Mouse (Mus musculus) thymus, adult 2 months (tissue): ENCODE measurements around the gene Dlgap1.

Source experiments
- CTCF ChIP-seq: fragments of 200-500 bp; IDR thresholded peaks from 2 replicates; pipeline ENCODE4 v1.5.1; 2012; ENCODE audit warnings: mild to moderate bottlenecking, control low read depth, low read length, moderate library complexity, borderline replicate concordance; ENCODE audit not compliant: control insufficient read depth, poor library complexity, insufficient read depth; ENCODE audit errors: extremely low read depth
- POLR2A ChIP-seq: fragments of 200-500 bp; IDR thresholded peaks from 2 replicates; pipeline ENCODE4 v1.6.1; 2012; ENCODE audit warnings: mild to moderate bottlenecking, low read length, control low read depth, moderate library complexity; ENCODE audit not compliant: control insufficient read depth, poor library complexity, insufficient read depth; ENCODE audit errors: extremely low read depth

DNA sequence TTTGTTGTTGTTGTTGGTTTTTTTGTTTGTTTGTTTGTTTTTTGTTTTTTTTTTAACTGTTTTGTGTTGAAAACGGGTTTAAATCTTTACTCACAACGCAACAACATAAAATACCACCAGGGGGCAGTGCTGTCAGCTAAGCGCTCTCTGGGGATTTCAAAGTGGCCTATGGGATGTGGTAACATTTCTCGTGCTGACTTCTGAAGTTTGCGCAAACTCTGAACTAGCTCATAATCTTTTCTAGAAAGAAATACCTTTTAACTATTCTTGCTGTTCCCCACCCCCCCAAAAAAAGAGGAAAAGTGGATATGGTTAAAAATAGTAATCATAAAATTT is 461.5 kb downstream of the Dlgap1 start:
- TF ChIP-seq POLR2A (no peak), CTCF (no peak)
